Mouse (Mus musculus) neural tube, embryonic 12.5 days (tissue): ENCODE results near the gene Iqcf1. TPM values are rescaled to one million over a fixed set of nuclear protein-coding genes. Genes with fewer than 3 reads are reported as not detected.

ENCODE experiments used
- polyA plus RNA-seq: library from polyadenylated mRNA; unstranded; fragments of >200 nt; fragmentation: Nextera tagmentation; extraction: Ambion mirVana; gene quantifications from 2 replicates; pipeline ENCODE4 v1.2.1, GENCODE M21; 2016

Gene Iqcf1
- polyA plus RNA-seq, 1 experiment from 2014 or later = not detected

Other genes starting within 250 kb of the Iqcf1 start
- gene Poc1a, start 218.9 kb upstream of the Iqcf1 start, polyA plus RNA-seq = 17.1 and 17.5 TPM in 2 replicates
- 18.9 and 21.3 TPM in 2 replicates for gene Dusp7, start 131.3 kb upstream of the Iqcf1 start, polyA plus RNA-seq
- 698 and 706 TPM in 2 replicates for gene Rpl29, start 70.5 kb upstream of the Iqcf1 start, polyA plus RNA-seq
- gene Acy1, start 61.6 kb upstream of the Iqcf1 start, polyA plus RNA-seq = 31.0 and 32.7 TPM in 2 replicates
- gene Abhd14b, start 52.5 kb upstream of the Iqcf1 start, polyA plus RNA-seq = 5.7 and 6.0 TPM in 2 replicates
- 34.6 and 38.0 TPM in 2 replicates for gene Abhd14a, start 52.3 kb upstream of the Iqcf1 start, polyA plus RNA-seq
- 358 and 362 TPM in 2 replicates for gene Pcbp4, start 46.7 kb upstream of the Iqcf1 start, polyA plus RNA-seq
- gene Gpr62, start 34.0 kb upstream of the Iqcf1 start, polyA plus RNA-seq = 0.52 and 0.66 TPM in 2 replicates
- gene Rrp9, start 24.0 kb upstream of the Iqcf1 start, polyA plus RNA-seq = 48.8 and 51.0 TPM in 2 replicates
- gene Parp3, start 23.0 kb upstream of the Iqcf1 start, polyA plus RNA-seq = 0.78 and 2.2 TPM in 2 replicates
- gene Iqcf5, start 14.6 kb downstream of the Iqcf1 start, polyA plus RNA-seq = not detected in 2 replicates
- gene Iqcf3, start 61.7 kb downstream of the Iqcf1 start, polyA plus RNA-seq = not detected in 2 replicates
- gene Iqcf4, start 71.0 kb downstream of the Iqcf1 start, polyA plus RNA-seq = not detected in 2 replicates
- not detected in 2 replicates for gene Iqcf6, start 126.6 kb downstream of the Iqcf1 start, polyA plus RNA-seq
- 9.2 and 11.8 TPM in 2 replicates for gene Grm2, start 156.1 kb downstream of the Iqcf1 start, polyA plus RNA-seq
- gene Tex264, start 186.0 kb downstream of the Iqcf1 start, polyA plus RNA-seq = 35.1 and 38.4 TPM in 2 replicates